Mouse (Mus musculus) cerebellum, postnatal 4 days (tissue): ENCODE data around the gene Acat2.
A peak's percentile ranks its signal among the peaks of the same experiment; 100 is the strongest.
"Not testable (repeated sequence)": the region's sequence is repeated elsewhere in the genome, so short reads cannot be mapped to it uniquely, and the experiment has no call there.

Experiments used
- DNase-seq, 2 experiments: peaks; one replicate each; pipeline ENCODE4 v3.0.0; 2022; ENCODE audit warnings: low spot score in 2 of 2, mixed read lengths in 1 of 2

The Acat2 gene

GRCm38 (mm10) chr17:12960331-12960873 lies at the start of gene Acat2:
TSS of gene Acat2 (minus strand) at chr17:12960747.
- DNase-seq: peak; percentile 89 to 91

GRCm38 (mm10) chr17:13009887-13010286 lies 49.3 kb upstream of the Acat2 start:
- no peak for DNase-seq

GRCm38 (mm10) chr17:13008528-13008927 lies 48.0 kb upstream of the Acat2 start:
- DNase-seq: no peak

DNA sequence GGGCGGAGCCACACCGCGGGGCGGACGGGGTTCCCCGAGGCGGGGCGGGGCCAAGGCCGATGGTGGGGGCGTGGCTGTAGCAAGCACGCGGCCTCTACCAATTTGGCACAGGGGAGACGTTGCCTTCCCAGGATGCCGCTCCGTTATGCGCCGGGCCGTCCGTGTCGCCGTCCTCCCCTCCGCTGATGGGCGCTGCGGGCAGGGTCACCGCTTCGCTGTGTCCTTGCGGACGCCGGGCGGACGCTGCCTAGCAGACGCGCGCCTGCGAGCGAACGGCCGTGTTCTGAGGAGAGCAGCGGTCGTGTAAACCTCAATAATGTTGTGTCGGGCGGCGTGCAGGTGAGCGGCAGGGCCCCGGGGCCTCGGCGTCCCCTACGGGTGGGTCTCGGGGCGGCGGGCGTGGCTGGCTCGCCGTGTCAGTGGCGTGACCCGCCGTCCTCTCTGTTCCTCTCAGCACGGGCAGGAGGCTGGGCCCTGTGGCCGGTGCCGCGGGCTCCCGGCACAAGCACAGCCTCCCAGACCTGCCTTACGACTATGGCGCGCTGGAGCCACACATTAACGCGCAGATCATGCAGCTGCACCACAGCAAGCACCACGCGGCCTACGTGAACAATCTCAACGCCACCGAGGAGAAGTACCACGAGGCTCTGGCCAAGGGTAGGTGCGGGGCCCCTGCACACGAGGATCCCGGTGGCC lies 47.3 kb upstream of the Acat2 start:
- DNase-seq: peak; percentile 96 to 97

DNA sequence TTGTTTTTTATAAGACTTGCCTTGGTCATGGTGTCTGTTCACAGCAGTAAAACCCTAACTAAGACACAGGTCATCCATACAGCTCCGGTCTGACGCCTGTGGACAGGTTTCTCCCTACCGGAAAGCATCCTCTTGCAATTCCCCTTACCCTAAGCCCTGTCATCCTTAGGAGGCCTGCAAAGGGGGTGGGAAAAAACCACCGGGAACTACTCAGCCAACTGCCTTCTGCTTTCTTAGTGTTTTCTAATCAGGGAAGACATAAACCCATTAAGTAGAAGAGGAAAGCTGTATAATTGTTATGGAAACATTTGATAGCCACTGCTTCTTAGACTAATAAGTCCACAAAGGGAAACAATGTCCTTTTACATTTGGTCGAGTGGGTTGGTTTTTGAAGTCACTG lies 46.4 kb upstream of the Acat2 start:
- DNase-seq: no peak

GRCm38 (mm10) chr17:13006546-13006945 lies 46.0 kb upstream of the Acat2 start, which contains the start of gene Sod2:
TSS of gene Sod2 (plus strand) at chr17:13006846.
- DNase-seq: not testable (repeated sequence)

DNA sequence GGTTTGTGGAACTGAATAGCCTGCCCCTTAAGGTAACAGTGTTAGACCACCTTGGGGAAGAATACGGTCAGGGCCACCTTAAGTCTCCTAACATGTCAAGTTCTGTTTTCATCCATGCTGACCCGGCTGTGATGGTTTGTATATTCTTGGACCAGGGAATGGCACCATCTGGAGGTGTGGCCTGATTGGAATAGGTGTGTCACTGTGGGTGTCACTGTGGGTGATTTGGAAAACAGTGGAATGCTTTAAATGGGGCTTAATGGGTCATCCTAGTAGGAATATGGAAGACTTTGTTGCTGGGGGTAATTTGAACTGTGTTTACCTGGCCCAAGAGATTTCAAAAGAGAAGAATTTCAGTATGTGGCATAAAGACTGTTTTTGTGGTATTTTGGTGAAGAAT lies 43.9 kb upstream of the Acat2 start:
- not testable (repeated sequence) for DNase-seq

GRCm38 (mm10) chr17:13002243-13002642 lies 41.7 kb upstream of the Acat2 start:
- not testable (repeated sequence) for DNase-seq

DNA sequence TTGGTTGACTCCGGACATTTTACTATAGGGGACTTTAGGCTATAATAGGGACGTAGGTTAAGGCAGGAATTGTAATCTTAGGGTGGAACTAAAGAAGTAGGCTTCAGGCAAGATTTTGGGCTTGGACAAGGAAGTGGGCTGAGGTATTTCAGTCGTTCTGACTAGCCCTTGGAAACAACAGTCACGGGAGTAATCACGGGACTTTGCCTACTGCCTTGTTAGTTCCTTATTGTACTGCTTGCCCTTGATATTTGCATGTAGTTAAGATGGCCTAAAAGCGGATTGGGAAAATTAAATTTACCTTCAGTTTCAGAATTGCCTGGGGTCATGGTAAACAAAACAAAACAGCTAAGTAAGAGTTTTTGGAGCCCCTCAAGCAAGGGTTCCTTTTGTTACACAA lies 38.5 kb upstream of the Acat2 start:
- no peak for DNase-seq

GRCm38 (mm10) chr17:12997890-12998289 lies 37.3 kb upstream of the Acat2 start:
- no peak for DNase-seq

GRCm38 (mm10) chr17:12996345-12996744 lies 35.8 kb upstream of the Acat2 start:
- peak in 1 of 2 experiments; percentile 49 for DNase-seq

DNA sequence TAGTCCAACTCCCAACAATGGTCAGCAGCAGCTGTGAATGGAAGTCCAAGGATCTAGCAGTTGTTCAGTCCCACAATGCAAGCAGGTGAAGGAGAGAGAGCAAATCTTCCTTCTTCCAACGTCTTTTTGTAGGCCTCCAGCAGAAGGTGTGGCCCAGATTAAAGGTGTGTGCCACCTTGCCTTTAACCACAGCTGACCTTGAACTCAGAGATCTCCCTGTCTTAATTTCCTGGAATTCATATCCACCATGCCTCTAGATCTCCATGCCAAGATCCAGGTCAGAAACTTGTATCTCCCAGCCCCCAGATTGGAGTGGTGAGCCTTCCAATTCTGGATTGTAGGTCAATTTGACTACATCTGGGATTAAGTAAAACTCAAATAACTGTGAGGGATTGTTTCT lies 33.5 kb upstream of the Acat2 start, which contains the start of gene Wtap:
Gene Wtap (minus strand): TSS at position 101 of the 400 bp plus-strand sequence.
- no peak for DNase-seq

GRCm38 (mm10) chr17:12992470-12992991 lies 32.0 kb upstream of the Acat2 start:
- peak; percentile 85 to 94 for DNase-seq

DNA sequence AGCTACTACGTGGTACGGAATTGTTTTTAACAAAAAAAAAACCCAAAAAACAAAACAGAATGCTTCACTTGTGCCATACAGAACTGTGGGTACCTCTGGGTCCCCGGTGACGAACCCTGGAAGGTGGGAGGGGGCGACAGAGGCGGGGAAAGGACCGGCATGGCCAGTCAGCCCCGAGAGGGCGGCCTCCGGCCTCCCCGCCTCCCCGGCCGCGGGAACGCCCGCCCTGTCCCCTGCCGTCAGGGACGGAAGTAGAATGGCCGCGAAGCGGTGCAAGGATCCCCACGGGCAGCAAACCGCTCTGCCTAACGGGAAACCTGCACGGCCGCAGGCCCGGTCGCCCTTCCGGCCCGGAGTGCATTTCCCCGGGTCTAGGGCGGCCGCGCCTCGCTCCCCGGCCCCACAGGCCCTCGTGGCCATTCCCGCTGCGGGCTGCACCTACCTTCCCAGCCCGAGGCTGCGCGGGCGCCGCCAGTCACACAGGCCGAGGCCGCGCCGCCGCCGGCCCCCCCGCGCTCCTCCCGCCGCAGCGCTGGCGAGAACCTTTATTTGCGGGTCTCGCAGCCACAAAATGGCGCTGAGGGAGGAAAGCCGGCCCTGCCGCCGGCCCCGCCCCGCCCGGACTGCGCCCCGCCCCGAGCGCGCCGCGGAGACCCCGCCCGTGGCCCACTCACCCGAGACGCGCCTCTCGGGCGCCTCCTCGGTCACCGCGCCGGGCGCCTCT lies 31.2 kb upstream of the Acat2 start:
- DNase-seq: peak; percentile 66 to 87

DNA sequence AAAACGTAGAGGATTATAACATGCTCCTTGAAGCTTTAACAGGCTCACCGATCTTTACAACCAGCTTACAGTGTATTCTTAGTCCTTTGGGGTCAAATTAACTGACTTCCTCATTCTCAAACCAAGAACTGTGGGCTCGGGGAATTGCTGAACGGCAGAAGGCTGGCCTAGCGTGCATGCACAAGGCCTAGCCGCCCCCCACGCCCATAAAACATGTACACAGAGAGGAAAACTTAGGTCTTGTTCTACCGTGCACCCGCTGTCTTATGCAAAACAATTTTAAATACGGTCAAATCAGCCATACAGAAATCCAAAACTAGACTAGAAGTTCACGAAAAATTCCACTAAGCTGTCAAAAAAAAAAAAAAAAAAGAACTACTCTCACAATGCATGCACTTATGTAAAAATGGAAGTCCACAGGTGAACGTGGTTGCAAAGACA lies 30.7 kb upstream of the Acat2 start:
- DNase-seq: no peak

DNA sequence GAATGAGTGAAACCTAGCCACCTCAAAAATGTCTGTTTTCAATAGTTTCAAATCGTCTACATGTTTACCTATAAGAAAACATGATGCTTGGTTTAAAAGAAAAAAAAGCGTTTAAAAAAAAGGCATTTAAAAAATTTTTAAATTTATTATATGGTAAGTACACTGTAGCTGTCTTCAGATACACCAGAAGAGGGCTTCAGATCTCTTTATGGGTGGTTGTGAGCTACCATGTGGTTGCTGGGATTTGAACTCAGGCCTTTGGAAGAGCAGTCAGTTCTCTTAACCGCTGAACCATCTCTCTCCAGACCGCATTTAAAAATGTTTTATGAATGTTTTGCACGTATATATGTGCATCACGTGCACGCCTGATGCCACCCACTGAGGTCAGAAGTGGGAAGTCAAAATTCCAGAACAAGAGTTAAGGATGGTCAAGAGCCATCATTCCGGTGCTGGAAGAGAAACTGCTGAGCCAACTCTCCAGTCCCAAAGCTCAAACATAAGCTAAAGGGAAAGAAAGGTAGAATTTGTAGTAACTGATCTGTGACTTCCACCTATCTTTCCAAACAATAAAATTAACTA lies 30.1 kb upstream of the Acat2 start:
- no peak for DNase-seq

DNA sequence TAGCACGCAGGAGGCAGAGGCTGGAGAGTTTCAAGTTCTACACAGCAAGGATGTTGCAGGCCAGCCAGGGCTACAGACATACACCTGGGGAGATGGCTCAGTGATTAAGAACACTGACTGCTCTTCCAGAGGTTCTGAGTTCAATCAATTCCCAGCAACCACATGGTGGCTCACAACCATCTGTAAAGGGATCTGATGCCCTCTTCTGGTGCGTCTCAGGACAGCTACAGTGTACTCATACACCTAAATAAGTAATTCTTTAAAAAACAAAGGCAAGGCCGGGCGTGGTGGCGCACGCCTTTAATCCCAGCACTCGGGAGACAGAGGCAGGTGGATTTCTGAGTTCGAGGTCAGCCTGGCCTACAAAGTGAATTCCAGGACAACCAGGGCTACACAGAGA lies 27.5 kb upstream of the Acat2 start:
- not testable (repeated sequence) for DNase-seq

GRCm38 (mm10) chr17:12983988-12984387 lies 23.4 kb upstream of the Acat2 start:
- no peak for DNase-seq

DNA sequence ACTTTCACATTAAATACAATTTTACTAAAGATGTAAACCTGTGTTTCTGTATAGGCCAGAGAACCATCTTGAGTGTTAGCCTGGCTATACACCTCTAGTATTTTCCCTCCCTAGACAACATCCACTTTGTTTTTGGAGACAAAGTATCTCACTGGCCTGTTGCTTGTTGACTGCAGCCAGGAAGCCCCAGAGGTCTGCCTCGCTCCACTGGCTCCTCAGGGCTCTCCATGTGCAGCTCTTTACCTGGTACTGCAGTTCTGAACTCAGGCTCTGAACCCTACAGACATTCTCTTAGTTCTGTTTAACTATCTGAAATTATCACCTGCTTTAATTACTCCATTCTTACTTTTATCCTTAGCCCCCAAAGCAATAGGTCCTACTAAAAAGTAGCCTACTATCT lies 18.0 kb upstream of the Acat2 start:
- no peak for DNase-seq

- DNase-seq: no peak
These were observed 13.3 kb upstream of the Acat2 start for GRCm38 (mm10) chr17:12973851-12974250.

GRCm38 (mm10) chr17:12967173-12967572 lies 6.6 kb upstream of the Acat2 start:
- no peak for DNase-seq

DNA sequence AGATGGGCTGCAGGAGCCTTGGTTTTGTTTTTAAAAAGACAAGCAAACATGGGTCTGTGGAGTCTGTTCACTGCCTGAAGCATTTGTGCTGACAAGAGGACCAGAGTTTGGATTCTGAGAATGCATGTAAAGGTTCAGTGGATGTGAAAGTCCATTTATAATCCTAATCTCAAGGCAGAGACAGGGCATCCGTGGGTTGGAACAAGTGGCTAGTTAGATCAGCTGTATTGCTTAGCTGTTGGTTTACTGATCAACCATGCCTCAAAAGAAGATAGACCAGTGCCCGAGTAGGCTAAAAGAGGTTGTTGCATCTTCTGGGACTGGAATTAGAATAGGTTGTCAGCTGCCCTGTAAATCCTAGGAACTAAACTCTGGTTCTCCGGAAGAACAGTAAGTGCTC lies 2.9 kb upstream of the Acat2 start:
- DNase-seq: no peak
